Mouse (Mus musculus) frontal cortex, postnatal 36 days (tissue): Measurements from ENCODE around the gene Txn2.

ENCODE experiments used
- DNase-seq, 2 experiments: peaks; one replicate each; pipeline ENCODE4 v3.0.0; 2022; ENCODE audit warnings: low spot score in 2 of 2

The Txn2 gene

DNA sequence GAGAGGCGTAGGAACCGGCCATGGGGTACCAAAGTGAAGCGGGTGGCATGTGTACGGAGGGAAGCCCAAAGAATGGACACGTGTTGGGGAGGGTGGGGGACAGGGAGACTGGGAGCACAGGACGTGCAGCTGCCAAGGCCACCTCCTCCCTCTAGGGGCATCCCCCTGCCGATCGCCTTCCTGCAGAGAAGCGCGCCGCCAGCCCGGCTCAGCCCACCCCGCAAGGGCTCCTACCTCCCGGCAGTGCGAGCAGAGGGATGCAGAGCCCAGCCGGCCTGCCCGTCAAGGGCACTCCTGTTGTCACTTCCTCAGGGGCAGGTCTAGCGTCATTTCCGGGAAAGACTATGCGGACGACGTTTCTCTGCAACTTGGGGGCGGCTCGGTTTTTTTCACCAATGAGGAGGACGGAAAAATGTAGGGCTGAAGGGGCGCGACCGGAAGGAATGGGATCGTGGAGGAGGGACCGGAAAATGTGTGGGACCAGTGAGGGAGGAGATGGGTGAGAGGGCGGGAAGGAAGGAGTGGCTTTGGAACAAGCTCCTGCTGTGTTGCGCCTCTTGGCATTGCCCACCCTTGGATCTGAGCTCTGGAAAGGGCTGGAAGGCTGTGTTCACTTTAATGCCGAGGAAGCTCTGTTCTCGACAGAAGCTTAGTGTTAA is at the start of gene Txn2:
Gene Txn2, minus strand, starts transcription at position 334 of the 659 bp plus-strand sequence.
- DNase-seq, result peak; percentile 98

DNA sequence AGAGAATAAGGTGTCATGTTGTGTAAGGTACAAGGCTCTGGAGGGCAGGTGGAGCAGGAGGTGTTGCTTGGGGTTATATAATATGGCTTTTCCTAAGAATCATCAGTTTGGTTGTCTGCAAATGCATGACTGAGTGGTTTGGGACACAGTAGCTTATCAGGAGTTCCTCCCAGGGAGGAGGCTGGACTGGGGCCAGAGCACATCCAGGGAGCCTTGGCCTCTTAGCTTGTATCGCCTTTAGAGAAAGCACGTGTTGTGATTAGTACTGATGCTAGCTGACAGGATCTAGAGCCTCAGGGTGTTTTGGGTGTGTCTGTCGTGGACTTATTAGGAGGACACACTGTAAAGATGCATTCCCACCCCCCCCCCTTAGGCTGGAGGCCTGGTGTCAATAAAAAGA is 48.9 kb upstream of the Txn2 start:
- no peak for DNase-seq

DNA sequence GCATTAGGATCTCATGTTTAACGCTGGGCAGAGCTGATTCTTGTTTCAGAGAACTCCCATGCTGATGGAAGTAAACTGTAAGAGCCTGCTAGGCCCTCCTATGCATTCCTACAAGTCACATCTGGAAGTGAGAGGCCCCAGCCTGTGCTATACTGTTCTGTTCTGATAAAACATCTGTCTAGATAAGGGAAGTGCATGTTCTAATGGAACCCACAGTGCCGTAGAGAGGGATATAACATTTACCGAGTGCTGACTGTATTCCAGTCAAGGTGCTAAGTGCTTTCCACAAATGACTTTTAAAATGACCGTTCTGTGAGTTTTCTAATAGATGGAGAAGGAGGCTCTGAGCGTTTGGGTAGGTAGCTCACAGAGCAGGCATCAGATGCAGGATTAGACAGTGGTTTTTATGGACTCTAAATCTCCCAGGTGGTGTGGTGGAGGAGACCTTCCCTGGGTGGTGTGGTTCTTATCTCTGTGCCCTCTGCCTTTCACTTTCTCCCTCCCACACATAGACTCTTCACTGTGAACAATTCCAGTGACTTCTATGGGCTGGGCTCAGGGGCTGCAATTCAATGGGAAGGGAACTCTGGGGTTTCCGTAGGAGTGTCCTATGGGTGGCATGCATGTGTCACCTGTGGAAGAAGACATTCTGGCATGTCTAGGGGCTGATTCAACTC is 45.5 kb upstream of the Txn2 start:
- no peak for DNase-seq

DNA sequence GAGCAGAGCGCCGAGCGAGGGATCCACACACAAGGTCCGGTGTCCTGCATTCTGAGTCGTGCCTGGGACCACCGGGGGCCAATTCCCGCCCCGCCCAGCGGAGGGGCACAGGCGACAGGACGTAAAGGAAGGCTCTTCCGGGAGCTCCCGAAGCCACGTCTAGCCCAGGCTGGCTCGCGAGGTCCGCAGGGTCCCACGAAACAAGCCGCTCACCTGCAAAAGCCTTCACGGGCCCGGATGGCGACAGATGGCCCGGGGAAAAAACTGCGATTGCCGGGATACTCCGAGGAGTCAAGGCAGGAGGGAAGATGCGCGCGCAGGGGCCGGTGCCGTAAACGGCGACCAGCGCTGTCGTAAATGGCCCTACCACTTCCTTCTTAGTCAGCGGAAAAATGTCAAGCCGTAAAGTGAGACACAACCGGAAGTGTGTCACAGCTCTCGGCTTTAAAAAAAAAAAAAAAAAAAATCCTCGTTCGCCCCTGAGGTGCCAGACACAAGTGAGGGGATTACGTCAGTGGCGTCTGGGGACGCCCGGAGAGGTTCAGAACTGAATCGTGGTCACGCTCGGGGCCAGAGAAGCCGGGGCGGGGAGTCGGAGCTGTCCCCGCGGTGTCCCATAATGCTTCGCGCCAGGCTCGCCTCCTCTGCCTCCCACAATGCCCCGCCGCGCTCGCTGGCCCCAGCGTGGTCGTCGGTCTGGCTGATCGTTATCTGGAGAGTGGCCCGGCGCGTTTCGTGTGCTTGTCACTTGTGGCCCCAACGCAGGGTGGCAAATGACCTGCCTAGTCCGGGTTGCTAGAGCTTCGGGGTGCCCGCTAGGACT is 41.9 kb upstream of the Txn2 start, which contains the start of gene Eif3d:
Gene Eif3d, minus strand, starts transcription at position 344 of the 823 bp plus-strand sequence.
- DNase-seq, result peak; percentile 98 to 100

DNA sequence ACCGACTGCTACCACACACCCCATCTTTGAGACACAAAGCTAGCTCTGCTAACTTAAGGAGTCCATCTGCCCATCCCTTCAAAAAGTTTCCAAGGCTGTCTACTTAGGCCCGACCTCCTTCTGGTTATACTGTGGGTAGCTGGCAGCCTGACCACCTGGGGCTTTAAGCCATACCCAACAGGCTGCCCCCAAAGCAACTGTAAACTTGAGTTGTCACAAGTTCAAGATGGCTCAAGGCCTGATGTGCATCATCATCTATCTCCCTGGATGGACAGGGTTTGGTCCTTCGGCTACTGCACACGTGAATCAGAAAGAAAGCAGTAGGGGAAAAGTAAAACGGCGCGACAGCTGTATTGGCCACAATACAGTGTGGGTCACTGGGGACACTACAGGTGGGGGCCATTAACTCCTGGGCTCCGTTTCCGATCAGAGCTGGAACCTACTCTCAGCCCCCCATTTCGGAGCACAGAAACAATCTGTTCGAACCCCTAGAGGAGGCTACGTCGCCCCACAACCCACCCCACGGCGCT is 41.2 kb upstream of the Txn2 start:
- no peak for DNase-seq

DNA sequence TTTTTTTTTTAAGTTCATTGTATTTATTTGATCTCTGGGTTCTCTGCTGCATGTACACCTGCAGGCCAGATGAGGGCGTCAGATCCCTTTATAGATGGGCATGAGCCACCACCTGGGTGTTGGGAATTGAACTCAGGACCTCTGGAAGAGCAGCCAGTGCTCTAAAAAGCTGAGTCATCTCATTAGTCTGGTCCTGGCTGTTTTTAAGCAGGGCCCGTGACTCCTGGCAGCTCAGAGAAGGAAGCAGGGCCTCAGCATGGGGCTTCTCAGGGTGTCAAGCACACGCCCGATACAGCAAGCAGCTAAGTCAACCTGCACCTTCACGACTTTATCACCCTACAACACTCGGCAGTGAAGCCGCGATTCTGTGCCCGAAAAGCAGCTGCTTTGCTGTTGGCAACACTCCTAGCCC is 36.3 kb upstream of the Txn2 start:
- no peak for DNase-seq

DNA sequence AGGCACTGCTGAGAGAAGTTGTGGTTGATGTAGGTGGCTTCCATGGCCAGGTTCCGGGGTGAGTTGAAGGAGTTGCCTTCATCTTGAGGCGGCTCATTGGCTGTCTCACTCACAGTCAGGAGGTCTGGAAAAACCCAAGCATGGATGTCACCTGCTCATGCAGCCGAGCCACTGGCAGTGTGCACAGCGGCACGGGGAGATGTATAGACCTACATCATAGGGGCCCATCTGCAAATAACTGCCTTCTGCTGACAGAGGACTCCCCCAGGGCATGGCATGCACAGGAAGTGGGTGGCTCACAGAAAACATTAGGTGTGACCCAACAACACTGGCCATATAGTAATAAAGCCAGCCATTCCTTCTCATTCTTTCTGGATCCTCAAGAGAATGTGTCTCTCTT is 33.6 kb upstream of the Txn2 start:
- DNase-seq, result no peak

DNA sequence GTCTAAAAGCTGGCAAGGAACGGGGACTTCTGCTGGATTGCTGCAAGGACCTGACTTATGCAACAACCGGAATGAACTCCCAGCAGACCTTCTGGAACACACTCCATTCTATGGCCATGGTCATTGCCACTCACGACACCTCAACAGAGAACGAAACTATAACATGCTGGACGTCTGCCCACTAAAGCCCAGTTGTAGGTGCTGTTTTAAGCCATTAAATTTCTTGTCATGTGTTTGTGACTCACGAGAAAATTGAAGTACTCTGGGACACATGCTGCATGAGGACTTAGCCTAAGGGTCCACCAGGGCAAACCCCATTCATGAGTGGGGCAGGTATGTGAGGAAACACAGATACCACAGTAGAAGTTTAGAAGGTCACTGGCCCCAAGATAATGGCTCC is 31.9 kb upstream of the Txn2 start:
- no peak for DNase-seq

DNA sequence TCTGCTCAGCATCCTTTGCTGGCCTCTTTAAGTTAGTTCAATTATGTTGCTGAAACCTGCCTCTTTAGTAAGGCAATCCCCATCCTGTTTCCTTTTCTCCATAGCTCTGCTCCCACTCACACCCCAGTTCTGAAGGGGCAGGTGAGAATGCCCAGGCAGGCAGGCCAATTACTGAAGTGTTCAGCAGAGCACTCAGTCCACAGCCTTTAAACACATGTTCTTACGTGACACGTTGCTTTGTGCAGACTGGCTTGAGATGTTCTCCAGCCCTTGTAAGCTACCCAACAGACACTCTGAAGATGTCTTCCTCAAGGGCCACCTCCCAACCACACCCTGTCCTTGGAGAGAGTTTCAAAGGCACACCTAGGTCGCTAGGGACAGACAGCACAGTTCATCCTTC is 29.3 kb upstream of the Txn2 start:
- no peak for DNase-seq

DNA sequence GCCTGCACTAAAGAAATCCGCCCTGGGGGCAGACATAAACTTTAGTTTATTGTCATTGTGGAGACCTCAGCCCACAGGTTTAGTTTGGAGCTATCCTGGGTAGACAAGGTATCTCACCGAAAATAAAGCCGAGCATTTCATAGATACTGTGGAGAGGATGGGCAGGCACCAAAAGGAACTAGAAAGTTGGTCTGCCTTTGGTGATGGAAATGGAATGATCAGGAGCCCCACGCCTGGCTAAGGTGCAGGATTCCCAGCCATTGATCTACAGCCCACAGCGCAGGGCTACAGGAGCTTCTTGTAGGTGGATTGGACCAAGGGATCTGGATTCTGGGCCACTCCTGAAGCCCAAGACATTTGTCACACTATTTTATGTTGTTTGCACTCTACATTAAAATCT is 28.8 kb upstream of the Txn2 start:
- no peak for DNase-seq

DNA sequence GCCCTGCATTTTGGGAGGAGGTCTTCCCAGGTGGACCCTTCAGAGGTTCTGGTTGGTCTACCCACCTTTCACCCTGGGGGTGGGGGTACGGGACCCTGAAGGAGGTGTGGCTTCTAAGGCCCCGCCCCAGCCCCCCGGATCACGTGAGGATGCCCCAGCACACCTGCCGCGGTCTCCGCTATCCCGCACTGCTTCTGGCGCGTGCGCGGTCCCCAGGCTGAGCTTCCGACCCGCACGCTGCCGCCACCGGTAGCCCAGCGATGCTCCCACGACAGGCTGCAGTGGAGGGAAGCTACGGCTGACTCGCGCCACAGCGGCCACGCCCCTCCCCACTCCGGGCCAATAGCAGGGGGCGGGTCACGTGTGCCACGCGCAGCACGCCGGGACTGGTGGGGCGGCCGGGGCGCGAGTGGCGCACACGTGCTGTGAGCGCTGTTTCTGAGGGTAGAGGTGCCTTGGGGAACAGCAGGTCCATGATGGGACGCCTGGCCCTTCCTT is 27.6 kb upstream of the Txn2 start, which contains the start of gene Foxred2:
Gene Foxred2, minus strand, starts transcription at position 319 of the 498 bp plus-strand sequence.
- peak; percentile 84 to 87 for DNase-seq

DNA sequence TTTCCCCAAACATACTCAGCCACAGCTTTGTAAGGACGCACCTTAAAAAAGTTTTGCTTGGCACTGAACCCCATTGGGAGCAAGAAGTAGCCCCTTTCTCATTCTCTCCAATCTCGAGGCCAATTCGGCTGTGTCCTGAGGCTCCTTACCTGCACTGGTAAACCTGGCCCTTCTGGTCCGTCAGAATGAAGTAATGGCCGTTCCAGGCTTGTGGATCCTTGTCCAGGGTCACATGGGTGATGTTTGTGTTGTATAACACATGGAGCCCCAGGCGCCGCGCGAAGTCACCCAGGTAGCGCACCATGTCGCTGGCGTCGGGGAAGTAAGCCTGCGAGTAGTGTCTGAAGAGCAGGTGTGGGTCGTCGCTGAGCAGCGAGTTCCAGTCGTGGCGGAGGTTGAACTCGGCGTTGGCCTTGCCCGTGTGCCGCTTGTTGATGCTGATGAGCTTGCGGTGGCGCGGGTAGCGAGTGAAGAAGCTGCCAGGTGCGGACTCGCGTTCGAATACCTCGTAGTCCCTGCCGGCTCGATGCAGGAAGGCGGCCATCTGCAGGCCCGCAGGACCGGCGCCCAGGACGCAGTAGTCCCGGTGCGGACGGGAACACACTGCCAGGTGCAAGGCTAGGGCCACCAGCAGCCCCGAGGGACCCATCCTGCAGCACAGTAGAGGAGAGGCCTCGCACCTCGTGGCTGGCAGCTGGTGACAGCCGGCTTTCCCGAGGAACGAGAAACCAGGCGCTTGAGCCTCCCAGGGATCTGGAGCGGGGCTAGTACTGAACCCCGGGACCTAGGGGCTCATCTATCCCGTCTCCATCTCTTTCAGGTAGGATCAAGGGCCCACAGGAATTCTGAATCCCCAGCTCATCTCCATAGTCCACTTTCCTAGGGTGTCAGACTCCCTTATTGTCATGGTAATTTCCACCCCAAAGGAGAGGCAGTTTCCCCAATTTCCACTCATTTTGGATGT is 26.9 kb upstream of the Txn2 start:
- DNase-seq, result peak in 1 of 2 experiments; percentile 23

DNA sequence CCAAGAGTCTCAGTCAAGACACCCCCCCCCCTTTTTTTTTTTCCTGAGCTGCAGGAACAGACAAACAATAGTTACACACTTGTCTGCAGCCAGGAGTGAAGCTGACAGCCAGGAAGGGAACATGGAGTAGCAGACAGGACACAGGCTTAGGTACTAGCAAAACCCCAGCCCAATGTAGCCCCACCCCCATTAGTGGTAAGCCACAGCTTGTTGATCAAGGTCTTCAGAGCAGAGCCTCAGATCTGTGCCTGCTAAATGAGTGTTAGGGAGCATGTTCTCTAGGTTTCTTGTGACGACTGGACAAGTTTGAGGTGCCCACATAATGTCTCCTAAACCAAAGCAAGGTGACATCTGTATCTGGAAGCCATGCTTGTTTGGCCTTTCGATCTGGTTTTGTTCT is 25.6 kb upstream of the Txn2 start:
- DNase-seq, result no peak

DNA sequence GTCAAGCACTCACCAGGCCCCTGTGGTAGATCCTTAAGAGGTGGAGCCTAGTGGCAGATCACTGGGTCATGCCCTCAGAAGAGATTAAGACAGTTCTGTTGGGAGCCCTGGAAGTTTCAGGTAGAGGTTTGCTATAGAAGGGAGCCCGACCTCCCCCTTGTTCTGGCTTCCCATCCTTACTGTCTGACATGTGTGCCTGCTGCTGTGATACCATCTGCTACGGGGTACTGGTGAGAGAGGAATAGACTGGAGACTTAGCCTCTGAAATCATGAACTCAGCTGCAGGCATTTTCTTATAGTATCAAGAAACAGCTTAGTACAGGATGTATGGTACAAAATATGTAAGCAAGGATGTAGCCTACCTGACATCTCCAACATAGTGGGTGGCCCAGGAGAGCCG is 24.1 kb upstream of the Txn2 start:
- no peak for DNase-seq

DNA sequence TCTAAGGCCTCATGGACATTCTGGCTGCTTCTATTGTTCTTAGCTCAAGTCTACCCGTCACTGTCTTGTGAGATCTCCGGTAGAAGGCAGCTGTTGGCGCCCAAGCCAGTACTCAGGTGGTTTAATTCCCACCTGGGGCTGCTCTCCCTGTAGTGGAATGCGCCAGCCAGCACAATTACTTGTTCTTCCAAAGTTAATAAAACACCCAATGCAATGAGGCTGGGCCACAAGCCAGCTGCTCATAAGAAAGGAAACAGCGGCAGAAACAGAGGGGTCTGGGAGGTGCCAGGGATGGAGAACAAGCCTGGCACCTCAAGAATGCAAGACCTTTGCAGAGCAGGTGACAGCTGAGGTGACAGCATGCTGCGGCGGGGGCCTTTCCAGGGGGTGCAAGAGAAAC is 20.3 kb upstream of the Txn2 start:
- no peak for DNase-seq

DNA sequence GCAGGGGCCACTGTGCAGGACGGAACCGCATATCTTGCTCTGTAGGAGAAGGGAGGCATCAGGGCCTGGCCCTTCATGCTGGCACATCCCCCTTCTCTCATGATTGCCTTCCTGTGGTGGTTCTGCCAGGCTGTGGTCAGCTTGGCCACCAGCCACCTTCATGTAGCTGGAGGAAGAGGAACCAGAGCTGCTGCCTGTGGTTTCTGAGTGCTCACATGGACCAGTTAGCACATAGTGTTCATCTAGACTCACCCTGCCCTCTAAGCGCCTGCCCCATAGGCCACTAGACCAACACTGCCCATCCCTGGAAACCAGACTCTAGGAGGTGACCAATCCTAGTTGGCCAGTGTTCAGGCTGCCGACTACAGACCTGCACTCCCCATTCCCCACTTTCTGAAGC is 16.9 kb upstream of the Txn2 start:
- DNase-seq, result no peak

DNA sequence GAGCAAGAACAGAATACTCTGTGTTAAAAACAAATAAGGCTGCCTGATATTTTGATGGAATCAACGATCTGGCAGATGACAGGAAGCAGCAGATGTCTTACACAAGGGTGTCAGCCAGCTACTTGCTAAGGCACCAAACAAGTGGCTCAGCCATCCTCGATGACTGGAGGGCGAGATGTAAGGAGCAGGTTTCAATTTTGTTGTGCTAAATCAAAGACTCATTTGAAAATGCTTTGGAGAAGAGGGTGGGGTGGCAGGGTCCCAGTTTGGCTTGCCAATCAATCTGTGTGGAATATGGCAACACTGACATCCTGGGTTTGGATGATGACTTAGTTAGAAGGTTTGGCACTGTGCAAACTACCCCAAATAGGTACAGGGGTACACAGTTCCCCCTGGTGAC is 12.8 kb upstream of the Txn2 start:
- DNase-seq, result no peak

DNA sequence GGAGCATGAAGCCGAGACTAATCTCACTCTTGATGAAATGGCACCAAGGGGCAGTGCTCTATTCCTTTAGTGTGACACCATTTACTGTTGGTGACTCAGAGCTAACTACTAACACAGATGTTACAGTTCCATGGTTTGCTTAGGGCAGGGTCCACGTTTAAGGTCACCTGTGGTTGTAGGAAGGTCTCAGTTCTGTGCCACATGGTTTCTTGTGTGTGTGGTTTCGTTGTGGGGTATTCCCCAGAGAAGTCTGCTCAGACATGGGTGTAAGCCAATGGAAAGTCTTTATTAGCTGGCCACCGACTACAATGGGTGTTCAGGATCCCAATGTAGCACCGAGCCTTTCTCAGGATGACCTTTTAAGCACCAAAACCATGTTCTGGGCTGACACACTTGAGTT is 9.7 kb upstream of the Txn2 start:
- DNase-seq, result no peak

DNA sequence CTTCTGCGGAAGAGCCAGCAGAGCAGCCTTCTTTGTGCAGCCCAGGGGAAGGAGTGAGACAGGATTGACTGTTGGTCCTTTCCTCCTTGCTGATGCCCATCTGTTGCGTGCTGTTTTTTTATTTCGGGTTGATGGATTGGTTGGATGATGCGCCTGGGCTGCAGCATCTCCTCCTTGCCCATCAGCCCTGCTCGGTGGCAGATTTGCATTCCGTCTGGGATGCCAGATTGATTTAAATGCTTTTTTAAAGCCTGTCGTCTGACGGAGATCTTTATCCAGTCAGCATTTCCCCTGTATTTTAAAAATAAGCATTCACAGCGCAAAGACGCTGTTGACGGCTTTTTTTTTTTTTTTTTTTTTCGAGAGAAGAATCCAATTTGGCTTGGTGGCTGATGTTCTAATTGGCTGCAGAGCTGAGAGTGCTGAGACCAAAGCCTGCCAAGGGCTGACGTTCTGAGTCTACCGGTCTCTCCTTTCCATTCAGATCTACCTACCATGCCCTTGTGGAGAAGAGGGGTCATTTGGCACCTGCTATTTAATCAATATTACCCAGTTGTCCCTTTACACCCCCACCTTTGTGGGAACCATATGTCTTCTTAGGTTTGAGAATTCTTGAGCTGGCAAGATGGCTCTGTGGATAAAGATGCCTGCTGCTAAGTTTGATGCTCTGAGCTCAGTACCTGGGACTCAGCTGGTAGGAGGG is 7.0 kb upstream of the Txn2 start:
- DNase-seq, result peak; percentile 36 to 66

DNA sequence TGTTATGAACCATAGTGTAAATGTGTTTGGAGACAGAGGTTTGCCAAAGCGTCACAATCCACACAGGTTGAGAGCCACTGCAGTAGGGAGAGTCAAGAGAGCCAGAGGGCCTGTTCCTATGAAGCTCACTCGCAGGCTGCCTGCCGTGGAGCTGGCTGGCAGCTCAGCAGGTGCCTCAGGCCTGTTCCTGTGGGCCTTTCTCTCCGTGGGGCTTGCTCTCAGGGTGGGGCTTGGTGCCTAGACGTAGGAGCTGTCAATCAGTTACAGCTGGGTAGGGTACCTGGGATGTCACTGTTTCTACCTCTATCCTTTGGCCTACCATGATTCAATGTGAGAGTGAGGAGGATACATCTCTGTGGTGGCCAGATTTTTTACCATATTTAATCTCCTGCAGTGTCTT is 6.2 kb upstream of the Txn2 start:
- no peak for DNase-seq
